Mouse (Mus musculus): ENCODE results near the gene Magoh. TPM values are rescaled to one million over a fixed set of nuclear protein-coding genes. Genes with fewer than 3 reads are reported as not detected.

The Magoh gene
- polyA plus RNA-seq, 1 experiment from 2014 or later, result 58.5 TPM

DNA sequence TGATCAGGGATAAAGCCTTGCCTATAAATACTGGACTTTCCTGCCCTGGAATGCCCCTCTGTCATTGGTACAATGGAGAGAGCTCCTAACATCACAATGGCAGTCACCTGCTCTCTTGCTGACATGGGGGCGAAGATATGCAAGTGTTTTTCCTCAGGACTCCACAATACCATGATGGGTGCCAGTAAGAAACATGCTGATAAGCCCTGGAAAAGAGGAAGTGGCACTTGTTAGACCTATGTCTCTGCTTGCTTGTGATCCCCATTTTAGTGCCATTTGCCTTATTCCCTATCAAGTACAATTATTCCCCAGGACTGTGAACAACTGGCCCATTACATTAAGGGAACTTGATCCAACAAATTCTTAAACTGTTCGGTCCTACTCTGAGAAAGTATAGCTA, 49.2 kb downstream of the Magoh start:
- no peaks in the 10 kb centered on the region for H3K36me3 ChIP-seq (ENCODE audit: control insufficient read depth, insufficient read depth)
- H3K27ac ChIP-seq (ENCODE audit: low read length), result no peak overlapping the region
- no peak overlapping the region for H3K9ac ChIP-seq (ENCODE audit: low read depth, low read length)
- peaks cover 13% of the 10 kb centered on the region for H3K4me1 ChIP-seq (ENCODE audit: control insufficient read depth, low read depth, low read length)
- 61% methylated on average over 2 of the region's 2 CpGs for WGBS (ENCODE audit: insufficient replicate concordance)
- H3K27me3 ChIP-seq (ENCODE audit: control insufficient read depth, insufficient read depth, low read depth, low read length), result no peaks in the 10 kb centered on the region
- no peak for ATAC-seq (ENCODE audit: low read depth)
- H3K4me2 ChIP-seq (ENCODE audit: low read depth, low read length), result no peak overlapping the region
- H3K4me3 ChIP-seq (ENCODE audit: low read depth, low read length), result no peak overlapping the region
- H3K9me3 ChIP-seq (replicated peaks; ENCODE audit: control insufficient read depth, low read length), result no peaks in the 10 kb centered on the region

DNA sequence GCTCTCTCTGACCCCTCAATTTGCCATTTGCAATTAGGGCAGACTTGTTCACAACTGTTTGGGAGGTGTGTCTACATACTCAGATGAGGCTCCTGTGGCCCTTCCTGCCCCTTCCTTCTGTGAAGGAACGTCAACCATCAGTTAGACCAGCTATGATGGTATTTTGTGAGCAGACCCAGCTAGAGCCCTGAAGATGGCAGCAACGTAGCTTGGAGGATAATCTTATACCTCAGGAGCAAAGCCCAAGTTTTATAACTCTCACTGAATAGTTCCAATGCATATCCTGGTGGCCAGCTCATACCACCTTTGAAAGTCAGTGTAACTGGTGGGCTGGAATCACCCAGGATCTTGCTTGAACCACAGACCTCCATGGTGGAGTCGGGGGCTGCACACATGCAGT, 51.9 kb downstream of the Magoh start:
- no peak overlapping the region for H3K27ac ChIP-seq (ENCODE audit: low read length)
- H3K9ac ChIP-seq (ENCODE audit: low read depth, low read length), result no peak overlapping the region
- peaks cover 13% of the 10 kb centered on the region for H3K4me1 ChIP-seq (ENCODE audit: control insufficient read depth, low read depth, low read length)
- WGBS (ENCODE audit: insufficient replicate concordance), result 61% methylated on average over 3 of the region's 3 CpGs
- no peaks in the 10 kb centered on the region for H3K36me3 ChIP-seq (ENCODE audit: control insufficient read depth, insufficient read depth)
- no peak overlapping the region for H3K4me2 ChIP-seq (ENCODE audit: low read depth, low read length)
- no peak for ATAC-seq (ENCODE audit: low read depth)
- no peak overlapping the region for H3K4me3 ChIP-seq (ENCODE audit: low read depth, low read length)
- H3K27me3 ChIP-seq (ENCODE audit: control insufficient read depth, insufficient read depth, low read depth, low read length), result no peaks in the 10 kb centered on the region
- no peaks in the 10 kb centered on the region for H3K9me3 ChIP-seq (replicated peaks; ENCODE audit: control insufficient read depth, low read length)

DNA sequence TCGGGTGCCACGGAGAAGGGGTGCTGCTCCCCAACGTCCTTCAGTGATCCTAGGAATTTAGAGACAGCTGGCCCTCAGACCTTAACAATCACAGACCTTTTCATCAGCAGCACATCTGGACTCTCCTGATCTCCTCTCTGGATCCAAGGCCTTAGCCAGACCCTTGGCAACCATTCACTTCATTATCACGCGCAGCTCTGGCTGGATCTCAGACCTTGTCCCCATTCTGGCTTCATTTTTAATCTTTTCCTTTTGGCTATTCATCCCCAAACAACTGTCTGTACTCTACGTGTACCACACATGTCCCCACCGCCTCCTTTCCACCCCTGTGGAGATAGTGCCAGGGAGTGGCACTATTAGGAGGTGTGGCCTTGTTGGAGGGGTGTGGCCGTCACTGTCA, 53.7 kb downstream of the Magoh start:
- Histone ChIP-seq H3K4me2 (ENCODE audit: low read depth, low read length) (no peak overlapping the region), H3K36me3 (ENCODE audit: control insufficient read depth, insufficient read depth) (no peaks in the 10 kb centered on the region), H3K4me1 (ENCODE audit: control insufficient read depth, low read depth, low read length) (peaks cover 5% of the 10 kb centered on the region), H3K9ac (ENCODE audit: low read depth, low read length) (no peak overlapping the region), H3K9me3 (replicated peaks; ENCODE audit: control insufficient read depth, low read length) (no peaks in the 10 kb centered on the region), H3K27me3 (ENCODE audit: control insufficient read depth, insufficient read depth, low read depth, low read length) (no peaks in the 10 kb centered on the region), H3K27ac (ENCODE audit: low read length) (no peak overlapping the region), H3K4me3 (ENCODE audit: low read depth, low read length) (no peak overlapping the region)
- no peak for ATAC-seq (ENCODE audit: low read depth)
- 57% methylated on average over 8 of the region's 8 CpGs for WGBS (ENCODE audit: insufficient replicate concordance)

DNA sequence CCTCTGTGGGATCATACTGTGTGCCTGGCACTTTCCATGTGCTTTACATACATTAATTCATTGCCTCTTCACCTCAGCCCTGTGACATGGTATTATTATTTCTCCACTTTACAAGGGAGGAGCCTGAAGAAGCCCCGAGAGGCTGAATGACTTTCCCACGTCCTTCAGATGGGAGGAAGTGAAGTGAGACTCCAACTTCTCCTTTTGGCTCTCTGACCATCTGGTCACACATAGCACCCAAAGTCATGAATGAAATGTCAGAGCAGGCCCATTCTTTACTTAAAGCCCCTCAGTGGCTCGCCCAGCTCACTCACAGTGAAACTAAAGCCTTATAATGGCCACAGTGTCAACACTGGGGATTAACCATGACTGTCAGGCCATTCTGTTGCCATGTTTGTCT, 55.7 kb downstream of the Magoh start:
- Histone ChIP-seq H3K4me3 (ENCODE audit: low read depth, low read length) (no peak overlapping the region), H3K9me3 (replicated peaks; ENCODE audit: control insufficient read depth, low read length) (no peaks in the 10 kb centered on the region), H3K27ac (ENCODE audit: low read length) (no peak overlapping the region), H3K4me2 (ENCODE audit: low read depth, low read length) (no peak overlapping the region), H3K9ac (ENCODE audit: low read depth, low read length) (no peak overlapping the region), H3K4me1 (ENCODE audit: control insufficient read depth, low read depth, low read length) (no peaks in the 10 kb centered on the region), H3K27me3 (ENCODE audit: control insufficient read depth, insufficient read depth, low read depth, low read length) (no peaks in the 10 kb centered on the region), H3K36me3 (ENCODE audit: control insufficient read depth, insufficient read depth) (no peaks in the 10 kb centered on the region)
- WGBS (ENCODE audit: insufficient replicate concordance), result 25% methylated on average over 3 of the region's 3 CpGs
- no peak for ATAC-seq (ENCODE audit: low read depth)

Other genes with a start within 250 kb of the Magoh start
- not detected in 2 replicates for gene Dmrtb1, start 195.5 kb upstream of the Magoh start, polyA plus RNA-seq (2015; fragmentation: Nextera tagmentation; extraction: Ambion mirVana)
- 0.44 and 0.46 TPM in 2 replicates for gene Lrp8, start 77.5 kb upstream of the Magoh start, polyA plus RNA-seq (2015; fragmentation: Nextera tagmentation; extraction: Ambion mirVana)
- 30.7 TPM in 2 replicates for gene 0610037L13Rik, start 10.1 kb downstream of the Magoh start, polyA plus RNA-seq (2015; fragmentation: Nextera tagmentation; extraction: Ambion mirVana)
- 45.5 and 48.4 TPM in 2 replicates for gene Cpt2, start 43.9 kb downstream of the Magoh start, polyA plus RNA-seq (2015; fragmentation: Nextera tagmentation; extraction: Ambion mirVana)
- not detected in 2 replicates for gene Slc1a7, start 88.6 kb downstream of the Magoh start, polyA plus RNA-seq (2015; fragmentation: Nextera tagmentation; extraction: Ambion mirVana)
- gene Podn, start 216.7 kb downstream of the Magoh start, polyA plus RNA-seq (2015; fragmentation: Nextera tagmentation; extraction: Ambion mirVana), result 0.14 and 0.30 TPM in 2 replicates

All from liver, embryonic 16.5 days (tissue).